In the genomic region with DNA sequence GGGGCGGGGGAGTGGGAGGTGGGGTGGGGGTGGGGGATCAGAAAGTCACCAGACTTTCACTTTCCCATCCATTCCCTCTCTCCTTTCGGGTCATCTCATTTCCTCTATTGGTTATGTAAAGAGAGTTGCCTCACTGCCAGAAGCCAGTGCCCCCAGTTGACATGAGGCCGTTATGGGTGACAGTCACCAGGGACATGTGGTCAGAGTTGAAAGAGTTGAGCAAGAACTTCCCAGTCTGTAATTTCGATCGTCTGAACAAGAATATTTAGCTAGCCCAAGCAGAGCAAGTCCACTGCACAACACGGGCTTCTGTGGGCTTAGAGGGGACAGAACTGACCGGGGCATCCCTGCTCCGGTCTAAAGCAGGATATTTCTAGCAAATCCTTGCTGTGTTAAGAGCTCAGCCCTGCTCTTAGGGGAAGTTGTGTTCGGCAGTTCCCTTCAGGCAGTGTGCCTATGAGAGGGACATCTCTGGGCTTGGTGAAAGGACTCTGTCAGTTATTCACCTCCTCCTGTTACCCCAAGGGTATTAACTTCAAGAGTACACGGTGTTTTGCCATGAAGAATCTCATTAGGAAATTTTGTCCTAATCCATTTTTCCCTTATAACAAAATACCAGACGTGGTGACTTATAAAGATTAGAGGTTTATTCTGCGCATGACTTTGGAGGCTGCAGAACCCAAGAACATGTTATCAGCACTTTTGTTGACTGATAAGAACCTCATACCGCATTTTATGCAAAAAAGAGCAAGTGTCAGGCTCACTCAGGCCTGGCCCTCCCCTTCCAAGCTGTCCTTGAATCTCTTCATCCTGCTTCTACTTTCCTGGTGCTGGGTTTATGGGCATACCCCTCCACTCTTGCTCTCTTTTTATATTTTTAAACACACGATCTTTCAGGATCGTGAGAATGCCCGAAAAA, we compare ENCODE assay signal across 8 mouse cellular contexts. TPM values are rescaled to one million over a fixed set of nuclear protein-coding genes. Genes with fewer than 3 reads are reported as not detected.
A peak's percentile ranks its signal among the peaks of the same experiment; 100 is the strongest.
DNase-seq lines count a peak whose midpoint lies in the region.

No protein-coding gene starts in this region.

- peak; percentile 77 for DNase-seq in 416B (ENCODE audit: low read depth)
- peak; percentile 21 to 25 for DNase-seq in adrenal gland, postnatal 36 days
- peak; percentile 20 to 39 for DNase-seq in heart, postnatal 36 days
- DNase-seq in lung, postnatal 25 days (ENCODE audit: low spot score): peak; percentile 53
- no peak for DNase-seq in right cerebral cortex, postnatal 25 days
- no peak for DNase-seq in left cerebral cortex, postnatal 14 days (ENCODE audit: low spot score in 2 of 2)
- no peak for DNase-seq in thymus, postnatal 14 days
- DNase-seq in urinary bladder, postnatal 4 days (ENCODE audit: low spot score in 2 of 2): no peak

- intact Hi-C loops in heart, postnatal 36 days (cut with DNase I): no loop called here
- intact Hi-C loops in left cerebral cortex, postnatal 14 days (cut with DNase I): no loop called here

RNA-seq across cellular contexts. Expression of a gene that starts 42.0 kb away (rescaled TPM):
- 10 to 100 TPM; 12.6 to 13.2 TPM for total RNA-seq in adrenal gland, postnatal 36 days (2021)
- total RNA-seq in heart, postnatal 36 days (2021): 10 to 100 TPM; 12.9 to 15.2 TPM
- 1 to 10 TPM; 3.3 to 5.5 TPM for total RNA-seq in left cerebral cortex, postnatal 14 days (2021)

Comparison
In these comparisons a context has a peak if more than half of its experiments do, and no peak if none do; other contexts are left out.
1. DNase-seq: peak in 416B (single experiment), adrenal gland, postnatal 36 days (2 of 2), heart, postnatal 36 days (2 of 2) and lung, postnatal 25 days (single experiment); none in right cerebral cortex, postnatal 25 days (single experiment), left cerebral cortex, postnatal 14 days (0 of 2), thymus, postnatal 14 days (single experiment) and urinary bladder, postnatal 4 days (0 of 2).